Mouse (Mus musculus) cerebellum, postnatal 4 days (tissue): ENCODE data around the gene Plekhb1.
A peak's percentile ranks its signal among the peaks of the same experiment; 100 is the strongest.

Experiments
- DNase-seq, 2 experiments: peaks; one replicate each; pipeline ENCODE4 v3.0.0; 2022; ENCODE audit warnings: low spot score in 2 of 2, mixed read lengths in 1 of 2

Plekhb1 gene

GRCm38 (mm10) chr7:100662231-100662630 lies at the start of gene Plekhb1:
Gene Plekhb1, minus strand, starts transcription at chr7:100662414.
- DNase-seq, result no peak

- DNase-seq, result no peak
Observed at GRCm38 (mm10) chr7:100706883-100707480, 44.8 kb upstream of the Plekhb1 start.

- DNase-seq, result peak; percentile 86 to 93
Observed at GRCm38 (mm10) chr7:100706143-100706841, 44.1 kb upstream of the Plekhb1 start, which contains the start of gene Fam168a. Gene Fam168a, plus strand, starts transcription at chr7:100706635.

GRCm38 (mm10) chr7:100699771-100700770 lies 37.9 kb upstream of the Plekhb1 start:
- DNase-seq, result no peak

GRCm38 (mm10) chr7:100693199-100693598 lies 31.0 kb upstream of the Plekhb1 start:
- DNase-seq, result no peak

- DNase-seq, result no peak
Observed at GRCm38 (mm10) chr7:100688471-100688870, 26.3 kb upstream of the Plekhb1 start.

GRCm38 (mm10) chr7:100685061-100686030 lies 23.1 kb upstream of the Plekhb1 start:
- peak; percentile 58 to 80 for DNase-seq

- peak; percentile 47 to 66 for DNase-seq
Observed at GRCm38 (mm10) chr7:100684538-100684937, 22.3 kb upstream of the Plekhb1 start.

- no peak for DNase-seq
Observed at GRCm38 (mm10) chr7:100684081-100684480, 21.9 kb upstream of the Plekhb1 start.

- no peak for DNase-seq
Observed at GRCm38 (mm10) chr7:100683241-100683640, 21.0 kb upstream of the Plekhb1 start.

- no peak for DNase-seq
Observed at GRCm38 (mm10) chr7:100681132-100681531, 18.9 kb upstream of the Plekhb1 start.

GRCm38 (mm10) chr7:100678948-100679880 lies 17.0 kb upstream of the Plekhb1 start:
- no peak for DNase-seq

- no peak for DNase-seq
Observed at GRCm38 (mm10) chr7:100678052-100678451, 15.8 kb upstream of the Plekhb1 start.

- DNase-seq, result no peak
Observed at GRCm38 (mm10) chr7:100674941-100675340, 12.7 kb upstream of the Plekhb1 start.

- DNase-seq, result no peak
Observed at GRCm38 (mm10) chr7:100673452-100673851, 11.2 kb upstream of the Plekhb1 start.

GRCm38 (mm10) chr7:100670646-100671045 lies 8.4 kb upstream of the Plekhb1 start:
- no peak for DNase-seq

GRCm38 (mm10) chr7:100663729-100664304 lies 1.6 kb upstream of the Plekhb1 start:
- DNase-seq, result no peak

- DNase-seq, result peak; percentile 78 to 88
Observed at GRCm38 (mm10) chr7:100663190-100663589, 976 bp upstream of the Plekhb1 start.

- DNase-seq, result no peak
Observed at GRCm38 (mm10) chr7:100661264-100661663, 950 bp downstream of the Plekhb1 start.
